Mouse (Mus musculus): ENCODE measurements around the gene Bbip1.
"Not testable (repeated sequence)": the region's sequence is repeated elsewhere in the genome, so short reads cannot be mapped to it uniquely, and the experiment has no call there.

Gene Bbip1

DNA sequence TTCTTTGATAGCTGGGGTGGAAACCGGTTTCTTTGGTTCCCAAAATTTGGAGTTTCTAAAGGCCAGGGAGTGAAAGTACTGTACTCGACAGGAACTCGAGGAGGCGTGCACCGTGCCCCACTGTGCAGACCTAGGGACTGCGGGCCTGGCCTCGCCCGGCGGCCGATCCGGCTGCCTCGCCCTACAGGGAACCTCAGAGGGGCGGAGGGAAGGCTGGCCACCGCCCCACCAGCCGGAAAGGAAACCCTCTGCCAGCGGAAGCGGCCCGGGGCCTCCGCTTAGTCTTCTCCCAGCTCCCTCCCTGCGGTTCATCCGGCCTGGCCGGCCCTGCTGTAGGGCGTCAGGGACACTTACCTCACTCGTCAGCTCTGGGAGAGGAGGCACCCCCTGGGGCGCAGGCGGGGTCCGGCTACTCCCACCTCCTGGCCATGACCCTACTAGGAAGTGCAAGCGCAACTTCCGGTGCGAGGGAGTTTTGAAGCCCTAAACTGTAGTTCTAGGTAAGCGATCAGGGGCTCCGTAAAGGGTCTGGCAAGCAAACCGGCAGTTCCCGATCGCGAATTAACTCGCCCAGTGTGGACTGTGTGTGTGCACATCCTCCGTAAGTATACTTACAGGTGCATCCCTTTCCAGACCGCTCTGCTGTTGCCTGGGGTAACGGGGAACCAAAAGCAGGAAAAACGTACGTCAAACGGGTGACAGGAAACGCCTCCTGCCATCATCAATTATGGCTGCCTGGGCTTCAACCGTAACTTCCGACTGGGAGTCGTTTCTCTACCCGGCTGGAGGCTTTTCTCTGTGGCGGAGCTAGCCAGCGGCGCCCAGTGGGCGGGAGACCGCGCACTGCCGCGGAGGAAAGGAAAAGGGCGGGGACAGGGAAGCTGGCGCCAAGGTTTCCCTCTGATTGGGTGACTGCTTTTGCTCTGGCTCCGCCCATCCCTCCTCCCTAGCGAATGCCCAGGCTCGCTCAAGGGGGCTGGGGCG lies at the start of gene Bbip1, which contains the start of gene Shoc2:
TSS of gene Bbip1 (minus strand) at position 826 of the 984 bp plus-strand sequence.
TSS of gene Shoc2 (plus strand) at position 505 of the 984 bp plus-strand sequence.
- DNase-seq: peak; percentile 100

DNA sequence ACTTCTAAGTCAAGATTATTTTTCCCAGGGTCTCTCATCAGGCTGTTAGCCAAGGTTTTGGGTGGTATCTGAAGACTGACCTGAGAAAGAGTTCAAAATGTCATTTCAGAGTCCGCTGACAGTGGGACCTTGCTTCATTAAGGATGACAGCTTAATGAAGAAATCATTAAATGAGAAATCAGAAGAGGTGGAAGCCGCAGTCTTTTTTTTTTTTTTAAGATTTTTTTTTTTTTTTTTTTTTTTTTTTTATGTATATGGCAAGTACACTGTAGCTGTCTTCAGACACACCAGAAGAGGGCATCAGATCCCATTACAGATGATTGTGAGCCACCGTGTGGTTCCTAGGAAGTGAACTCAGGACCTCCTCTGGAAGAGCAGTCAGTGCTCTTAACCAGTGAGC lies 49.4 kb upstream of the Bbip1 start:
- no peak for DNase-seq

DNA sequence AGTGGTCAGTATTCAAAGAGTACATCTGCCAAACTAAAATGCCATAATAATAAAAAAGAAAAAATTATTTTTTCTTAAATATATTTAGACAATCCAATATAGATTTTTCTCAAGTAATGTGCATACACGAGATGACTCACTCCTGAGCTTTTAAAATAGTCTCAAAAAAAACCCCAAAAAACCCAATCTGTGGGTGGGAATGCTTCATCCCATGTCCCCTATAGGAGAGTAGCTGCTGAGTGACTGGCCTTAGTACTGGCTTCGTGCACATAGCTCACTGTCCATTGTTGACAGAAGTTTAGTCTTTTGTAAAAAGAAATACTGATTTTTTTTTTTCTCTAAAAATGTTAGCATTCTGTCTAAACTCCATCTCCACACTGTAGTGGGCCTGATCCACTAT lies 46.1 kb upstream of the Bbip1 start:
- no peak for DNase-seq

DNA sequence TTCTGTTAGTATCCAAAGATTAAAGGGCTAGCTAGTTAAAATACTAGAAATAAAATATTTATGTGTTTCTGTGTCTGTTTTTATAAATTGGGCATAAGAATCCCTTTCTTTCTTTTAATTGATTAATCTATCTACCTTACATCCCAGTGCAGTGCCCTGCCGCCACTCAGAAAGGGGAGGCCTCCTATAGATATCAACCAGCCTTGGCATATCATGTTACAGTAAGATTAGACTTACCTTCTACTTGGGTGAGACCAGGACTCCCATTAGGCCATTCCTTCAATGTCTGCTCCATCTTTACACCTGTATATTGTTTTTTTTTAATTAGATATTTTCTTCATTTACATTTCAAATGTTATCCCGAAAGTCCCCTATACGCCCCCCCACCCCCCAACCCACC lies 40.2 kb upstream of the Bbip1 start:
- no peak for DNase-seq

DNA sequence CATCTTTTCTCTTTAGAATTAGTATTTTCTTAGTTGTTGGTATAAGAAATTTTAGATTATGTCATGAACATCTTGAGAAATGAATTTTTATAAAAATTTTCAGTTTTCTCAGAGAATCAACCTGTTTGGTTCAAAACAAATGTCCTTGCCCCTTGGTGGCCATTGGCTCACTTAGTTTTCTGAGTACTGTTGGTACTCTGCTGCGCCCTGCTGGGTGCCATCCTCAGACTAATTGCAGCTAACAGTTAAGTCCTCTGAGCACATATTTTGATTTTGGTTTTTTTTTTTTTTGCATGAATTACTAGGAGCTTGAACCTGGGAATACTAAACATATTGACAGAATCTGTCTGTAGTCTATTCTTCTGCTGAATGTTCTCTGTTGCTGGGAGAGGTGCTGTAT lies 38.9 kb upstream of the Bbip1 start:
- no peak for DNase-seq

DNA sequence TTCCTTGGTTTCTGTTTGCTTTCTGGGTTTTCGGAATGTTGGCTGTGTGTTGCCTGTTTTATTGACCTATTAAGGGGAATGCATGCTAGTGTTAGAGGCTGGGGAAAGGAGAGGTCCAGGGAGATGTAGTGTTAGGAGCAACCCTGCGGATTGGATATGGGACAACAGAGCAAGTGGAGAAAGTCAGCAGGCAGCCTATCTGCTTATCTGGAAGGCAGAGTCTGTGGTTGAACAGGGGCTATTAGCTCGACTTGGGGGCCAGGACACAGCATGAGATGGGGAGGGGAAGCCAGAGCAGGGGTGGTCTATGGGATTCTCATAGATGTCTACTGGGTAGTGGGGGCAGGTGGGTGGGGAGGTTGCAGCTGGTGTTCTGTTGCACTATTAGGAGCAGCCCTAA lies 37.6 kb upstream of the Bbip1 start:
- DNase-seq: no peak

DNA sequence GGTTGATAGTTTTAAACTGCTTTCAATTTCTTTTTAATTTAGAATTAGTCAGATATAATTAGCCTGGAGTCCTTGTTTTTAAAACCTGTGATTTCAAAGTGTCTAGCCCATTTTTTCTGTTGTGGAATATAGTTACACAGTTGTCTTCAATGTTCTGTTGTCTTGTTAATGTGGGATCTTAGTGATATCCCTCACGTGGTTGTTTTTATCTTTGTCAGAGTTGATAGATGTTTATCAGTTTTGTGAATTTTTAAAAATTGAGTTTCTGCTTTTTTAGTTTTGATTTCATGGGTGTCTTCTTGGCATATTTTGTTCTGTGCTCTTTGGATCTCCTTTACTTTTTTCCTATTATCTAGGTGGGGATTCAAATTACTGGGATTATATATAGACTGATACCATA lies 29.2 kb upstream of the Bbip1 start:
- no peak for DNase-seq

DNA sequence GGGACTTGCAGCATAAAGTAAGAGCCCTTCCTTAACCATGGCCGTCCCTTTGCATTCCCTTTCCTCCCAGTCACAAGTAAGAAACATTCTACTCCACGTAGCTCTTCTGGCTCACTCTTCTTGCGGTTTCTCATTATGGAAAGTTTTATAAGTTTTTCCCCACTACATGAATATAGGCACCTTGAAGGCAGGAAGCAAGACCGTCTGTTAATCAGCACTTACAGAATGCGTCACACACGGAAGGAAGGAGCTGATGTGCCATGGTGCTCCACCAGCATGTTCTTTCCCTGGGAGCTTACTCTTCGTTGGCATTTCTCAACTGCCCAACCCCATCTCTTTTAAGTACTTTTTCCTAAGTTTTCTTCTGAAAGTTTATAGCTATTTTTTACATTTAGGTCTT lies 27.5 kb upstream of the Bbip1 start:
- no peak for DNase-seq

DNA sequence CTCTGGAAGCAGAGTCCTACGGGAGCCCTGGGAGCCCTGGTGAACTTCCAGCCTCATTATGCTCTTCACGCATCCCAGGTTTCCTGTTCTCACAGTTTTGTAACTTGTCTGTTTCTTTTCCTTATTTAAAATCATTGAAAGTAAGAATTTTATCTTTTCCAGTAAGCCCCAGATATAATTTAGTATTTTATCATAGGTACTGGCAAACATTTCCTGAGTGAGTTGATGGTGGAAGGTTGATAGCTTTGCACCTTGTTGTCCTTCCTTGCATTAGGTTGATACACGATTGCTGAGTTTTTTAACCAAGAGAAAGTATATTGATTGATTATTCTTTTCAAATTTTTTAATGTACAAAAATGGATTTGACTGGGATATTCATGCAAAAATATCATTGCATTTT lies 24.8 kb upstream of the Bbip1 start:
- DNase-seq: no peak

DNA sequence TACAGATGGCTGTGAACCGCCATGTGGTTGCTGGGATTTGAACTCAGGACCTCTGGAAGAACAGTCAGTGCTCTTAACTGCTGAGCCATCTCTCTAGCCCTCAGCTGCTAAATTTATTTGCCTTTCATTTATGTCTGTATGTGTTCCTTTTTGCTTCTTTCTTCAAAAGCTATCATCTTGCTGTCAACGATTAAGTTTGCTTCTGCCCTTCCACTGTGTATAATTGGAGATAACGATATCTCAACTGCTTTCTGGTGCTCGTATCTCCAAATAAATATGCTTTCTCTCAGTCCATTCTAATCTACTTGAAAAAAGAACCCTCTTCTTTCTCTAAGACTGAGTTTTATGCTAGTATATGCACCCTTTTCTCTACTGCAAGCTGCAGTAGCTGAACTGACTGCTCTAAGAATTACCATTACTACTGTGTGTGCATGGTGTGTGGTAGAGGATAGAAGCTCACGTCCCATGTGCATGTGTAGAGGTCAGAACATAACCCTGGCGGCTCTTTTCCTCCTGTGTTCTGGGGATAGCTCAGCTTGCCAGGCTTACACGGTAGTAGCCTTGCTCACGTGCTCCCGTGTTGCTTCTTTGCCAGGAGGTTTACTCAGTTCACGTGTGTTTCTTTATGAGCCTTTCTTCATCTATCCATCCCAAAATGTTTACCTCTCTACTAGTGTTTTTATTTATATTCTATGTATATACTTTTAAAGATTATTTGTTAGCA lies 20.6 kb upstream of the Bbip1 start:
- DNase-seq: no peak

DNA sequence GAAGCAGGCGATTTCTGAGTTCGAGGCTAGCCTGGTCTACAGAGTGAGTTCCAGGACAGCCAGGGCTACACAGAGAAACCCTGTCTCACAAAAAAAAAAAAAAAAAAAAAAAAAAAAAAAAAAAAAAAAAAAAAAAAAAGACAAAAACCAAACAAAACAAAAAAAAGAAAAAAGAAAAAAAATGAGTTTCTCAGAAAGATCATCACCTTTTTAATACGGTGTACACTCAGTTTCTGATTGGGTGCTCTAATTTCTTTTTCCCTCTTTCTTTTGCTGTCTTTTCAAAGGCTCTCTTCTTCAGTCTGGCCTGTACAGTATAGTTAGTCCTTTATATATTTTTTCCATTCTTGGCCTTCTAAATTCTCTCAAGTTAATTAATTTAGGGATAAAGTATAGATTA lies 19.9 kb upstream of the Bbip1 start:
- not testable (repeated sequence) for DNase-seq

DNA sequence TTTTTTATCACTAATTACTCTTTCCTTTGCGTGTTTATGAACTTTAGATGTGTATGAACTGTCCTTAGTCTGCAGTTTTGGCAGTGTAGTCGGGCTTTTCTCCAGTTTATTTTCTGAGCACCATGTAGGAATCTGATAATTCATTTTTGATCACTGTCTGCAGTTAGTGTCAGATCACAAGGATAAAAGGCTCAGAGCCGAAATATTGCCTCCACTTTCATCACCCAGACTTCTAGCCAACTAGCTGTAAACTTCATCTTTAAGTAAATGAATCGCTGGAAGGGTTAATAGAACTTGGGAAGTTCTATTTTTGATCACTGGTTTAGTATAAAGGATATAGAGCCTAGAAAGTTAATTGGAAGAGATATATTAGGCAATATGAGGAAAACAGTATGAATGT lies 18.1 kb upstream of the Bbip1 start:
- DNase-seq: no peak

DNA sequence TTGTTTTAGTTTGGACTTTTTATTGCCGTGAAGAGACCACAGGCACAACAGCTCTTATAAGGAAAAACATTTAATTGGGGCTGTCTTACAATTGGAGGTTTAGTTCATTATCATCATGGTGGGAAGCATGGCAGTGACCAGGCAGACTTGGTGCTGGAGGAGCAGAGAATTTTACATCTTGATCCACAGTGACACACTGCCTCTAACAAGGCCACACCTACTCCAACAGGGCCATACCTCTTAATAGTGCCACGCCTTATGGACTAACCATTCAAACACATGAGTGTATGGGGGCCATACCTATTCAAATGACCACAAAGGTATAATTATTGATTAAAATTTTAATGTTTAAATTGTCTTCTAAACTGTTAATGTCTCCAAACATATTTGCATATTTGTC lies 13.1 kb upstream of the Bbip1 start:
- no peak for DNase-seq

DNA sequence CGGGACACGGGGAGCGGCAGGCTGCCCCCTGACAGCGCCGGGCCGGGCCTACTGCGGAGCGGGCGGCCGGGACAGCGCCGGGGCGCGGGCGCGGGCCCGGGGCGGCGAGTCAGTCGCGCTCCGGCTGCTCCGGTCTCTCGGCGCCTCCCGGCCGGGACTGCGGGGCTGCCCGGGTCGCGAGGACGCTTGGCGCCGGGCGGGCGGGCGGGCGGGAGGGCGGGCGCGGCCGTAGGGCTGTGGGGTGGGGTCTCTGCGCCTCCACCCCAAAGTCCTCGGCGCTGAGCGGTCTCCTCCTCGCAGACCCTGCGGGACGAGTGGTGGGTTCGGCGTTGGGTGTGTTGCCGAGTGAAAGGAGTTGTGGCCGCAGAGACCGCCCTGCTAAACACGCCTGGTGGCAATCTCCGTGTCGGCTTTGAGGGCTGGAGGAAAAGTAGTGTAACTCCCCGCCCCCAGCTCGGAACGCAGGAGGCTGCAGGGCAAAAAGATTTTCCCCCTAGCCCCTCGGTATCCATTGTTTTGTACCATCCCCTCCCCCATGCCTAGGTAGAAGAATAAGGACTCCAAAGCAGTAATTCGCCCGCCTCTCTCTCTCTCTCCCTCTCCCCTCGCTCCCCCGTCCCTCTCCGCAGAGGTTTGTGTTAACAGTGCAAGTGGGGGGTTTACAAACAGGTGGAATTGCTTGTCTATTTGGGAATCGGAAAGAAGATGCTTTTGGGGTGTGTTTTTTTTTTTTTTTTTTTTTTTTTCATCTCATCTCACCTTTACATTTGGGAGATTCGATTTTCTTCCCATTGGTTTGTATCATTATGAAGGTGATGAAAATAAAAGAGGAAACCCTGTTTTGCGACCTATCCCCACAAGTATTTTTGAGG lies 980 bp upstream of the Bbip1 start:
- peak; percentile 74 for DNase-seq

DNA sequence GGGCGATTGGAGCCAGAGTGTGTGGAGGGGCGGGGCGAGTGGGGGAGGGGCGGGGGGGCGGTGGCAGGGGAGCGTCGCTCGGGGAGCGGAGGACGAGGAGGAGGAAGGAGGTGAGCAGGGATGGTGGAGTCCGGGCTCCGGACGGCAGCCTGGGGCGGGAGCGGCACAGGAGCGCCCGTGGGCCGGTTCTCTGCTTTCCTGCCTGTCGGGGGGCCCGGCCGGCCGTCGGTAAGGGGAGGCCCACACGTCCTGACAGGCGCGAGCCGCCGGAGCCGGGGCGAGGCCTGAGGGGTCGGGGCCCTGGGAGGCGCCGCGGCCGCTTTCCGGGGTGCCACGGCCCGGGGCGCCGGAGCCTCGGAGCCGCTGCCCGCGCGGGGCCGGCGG lies 351 bp upstream of the Bbip1 start:
- no peak for DNase-seq

DNA sequence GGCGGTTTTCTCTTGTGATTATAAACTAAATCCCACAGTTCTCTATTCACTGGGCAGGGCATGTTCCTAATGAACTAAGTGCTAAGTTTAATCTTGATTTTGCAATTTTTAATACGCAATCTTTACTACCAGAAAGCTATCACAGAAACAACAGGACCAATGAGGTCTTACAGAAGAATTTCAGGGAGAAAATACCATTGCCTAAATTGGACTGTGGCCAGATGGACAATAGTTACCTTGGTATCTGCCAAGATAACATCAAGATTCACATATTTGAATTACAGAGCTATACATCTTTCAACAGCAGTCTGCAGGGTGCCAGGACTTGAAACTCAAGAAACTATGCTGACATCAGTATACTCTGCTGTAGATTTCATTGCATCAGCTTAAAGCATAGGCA lies 2.1 kb downstream of the Bbip1 start:
- no peak for DNase-seq

DNA sequence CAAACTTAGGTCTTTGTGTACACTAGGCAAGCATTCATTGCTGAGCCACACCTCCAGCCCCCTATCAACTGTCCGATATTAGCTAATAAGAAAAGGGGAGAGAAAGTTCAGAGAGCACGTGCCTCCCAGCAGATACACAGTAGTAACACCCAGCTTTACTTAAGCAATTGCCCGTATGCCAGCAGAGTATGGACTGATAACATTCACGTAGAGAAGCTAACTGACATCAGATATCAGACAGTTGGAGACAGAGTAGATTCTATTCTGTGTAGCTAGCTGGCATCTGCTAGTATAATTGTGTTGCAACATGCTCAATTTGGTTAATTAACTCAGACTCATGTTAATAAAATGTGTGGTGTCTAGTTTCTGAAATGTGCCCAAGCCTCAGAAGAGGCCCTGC lies 3.3 kb downstream of the Bbip1 start:
- no peak for DNase-seq

DNA sequence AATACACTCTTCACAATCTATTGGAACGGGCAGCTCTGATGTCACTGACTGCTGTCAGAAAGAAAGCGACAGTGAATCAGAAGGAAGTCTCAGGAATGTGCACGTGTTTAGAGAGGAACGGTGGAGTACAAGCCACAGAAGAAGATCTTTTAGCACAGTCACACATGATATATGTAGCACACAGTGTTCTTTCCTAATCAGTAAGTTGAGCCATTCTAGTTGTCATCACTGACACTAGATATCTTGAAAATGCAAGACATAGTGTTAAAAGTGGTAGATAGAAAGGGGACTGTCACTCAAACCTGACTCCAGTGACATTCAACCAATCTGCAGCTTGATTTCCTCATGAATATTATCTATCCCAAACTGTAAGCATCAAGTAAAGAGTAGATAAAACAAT lies 5.0 kb downstream of the Bbip1 start:
- no peak for DNase-seq

DNA sequence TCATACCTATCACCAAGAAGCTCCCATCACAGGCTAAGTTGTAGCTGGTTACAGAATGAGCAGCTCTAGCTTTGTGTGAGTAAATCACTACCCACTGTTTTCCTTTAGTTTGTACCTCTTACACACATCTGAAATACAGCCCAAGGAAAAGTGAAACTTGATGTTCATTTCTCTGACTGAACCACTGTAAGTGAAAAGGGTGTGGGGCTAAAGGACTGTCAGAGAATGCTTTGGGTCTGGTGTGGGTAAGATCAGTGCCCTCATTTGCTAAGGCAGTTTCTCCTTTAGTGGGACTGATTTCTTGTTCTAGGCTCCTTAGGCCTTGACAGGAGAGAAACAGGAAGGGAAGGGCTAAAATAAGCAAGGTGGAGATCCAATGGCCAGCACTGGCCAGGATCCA lies 10.4 kb downstream of the Bbip1 start:
- no peak for DNase-seq

DNA sequence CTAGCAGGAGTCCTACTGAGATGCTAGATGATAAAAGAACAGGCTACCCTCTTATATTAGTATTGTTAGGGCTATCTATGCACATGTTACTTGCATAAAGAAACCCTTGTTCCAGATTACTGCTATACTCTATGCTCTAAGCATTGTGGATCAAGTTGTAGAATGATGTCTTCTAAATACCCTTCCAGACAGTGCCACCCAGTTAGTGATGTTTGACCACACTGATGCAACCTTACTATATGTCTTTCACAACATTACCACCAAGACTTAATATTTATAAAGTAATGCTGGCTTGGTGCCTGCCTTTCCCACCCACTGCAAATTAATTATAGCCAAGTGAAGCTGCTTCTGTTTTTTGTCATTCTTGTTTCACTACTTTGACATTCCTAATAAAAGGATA lies 11.4 kb downstream of the Bbip1 start:
- DNase-seq: no peak

DNA sequence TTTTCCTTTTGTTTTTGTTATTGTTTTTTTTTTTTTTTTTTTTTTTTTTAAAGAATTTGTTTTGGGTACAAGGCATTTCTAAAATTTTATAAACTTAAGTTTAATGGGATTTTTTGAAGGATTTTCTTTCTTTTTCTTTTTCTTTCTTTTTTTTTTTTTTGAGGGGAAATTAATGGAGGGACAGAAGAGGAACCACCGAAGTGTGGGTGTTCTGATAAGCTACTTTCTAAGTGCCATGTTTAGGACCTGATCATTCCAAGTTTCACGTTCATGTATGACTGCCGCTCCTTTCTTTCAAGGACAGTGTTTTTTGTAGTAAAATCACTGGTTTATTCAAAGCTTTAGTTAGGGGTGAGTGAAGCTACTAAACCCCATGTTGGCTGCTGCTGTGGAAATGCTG lies 15.2 kb downstream of the Bbip1 start:
- no peak for DNase-seq

DNA sequence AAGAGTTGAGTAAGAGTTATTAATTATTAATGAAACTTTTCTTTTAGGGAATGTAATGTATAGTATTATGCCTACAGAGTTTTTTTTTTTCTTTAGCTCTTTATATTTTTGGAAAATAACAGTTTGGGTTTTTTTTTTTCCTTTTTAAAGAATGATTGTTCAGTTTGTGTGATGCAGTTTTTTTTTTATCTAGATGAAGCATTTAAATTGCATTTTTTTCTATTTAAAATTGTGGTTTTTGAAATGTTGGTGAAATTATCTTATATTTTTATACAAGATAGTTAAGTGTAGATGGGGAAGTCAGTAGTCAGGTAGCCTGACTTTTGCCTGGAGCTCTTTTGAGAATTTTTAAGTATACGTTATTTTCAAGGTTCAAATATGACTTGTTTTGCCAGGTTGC lies 17.7 kb downstream of the Bbip1 start:
- DNase-seq: no peak

DNA sequence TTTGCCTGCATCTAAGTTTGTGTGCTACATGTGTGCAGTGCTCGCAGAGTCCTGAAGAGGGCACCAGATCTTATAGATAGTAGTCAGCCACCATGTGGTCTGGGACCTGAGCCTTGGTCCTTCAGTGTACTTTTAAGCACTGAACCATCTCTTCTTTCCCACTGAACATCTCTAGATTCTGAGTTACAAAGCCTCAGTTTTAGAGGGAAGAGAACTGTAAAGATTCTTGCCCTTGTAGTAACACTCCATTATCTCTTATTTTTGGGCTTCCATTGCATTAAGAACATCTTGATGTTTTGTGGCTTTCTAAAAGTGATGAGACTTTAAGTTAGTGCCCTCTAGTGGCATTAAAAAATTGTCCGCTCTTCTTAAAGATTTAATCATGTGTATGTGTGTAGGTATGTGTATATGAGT lies 19.1 kb downstream of the Bbip1 start:
- peak; percentile 71 for DNase-seq

Measured in retina, postnatal 1 day (tissue).